Mouse (Mus musculus) forebrain, embryonic 11.5 days (tissue): ENCODE results near the gene Ctnnal1. TPM values are rescaled to one million over a fixed set of nuclear protein-coding genes. Genes with fewer than 3 reads are reported as not detected.

Source experiments
- ATAC-seq: fragments of 200-750 bp; cut with Nextera tagmentation; replicated peaks from 2 replicates; pipeline ENCODE4 v1.8.0; 2017; ENCODE audit warnings: moderate TSS enrichment; ENCODE audit not compliant: low FRiP score
- DNase-seq: peaks from one replicate; pipeline ENCODE4 v3.0.0-alpha.2; 2017; ENCODE audit warnings: low spot score
- H3K27ac ChIP-seq: fragments of 300-500 bp; sonication (generic); 2 replicates; pipeline ENCODE4 v1.5.1; 2014; ENCODE audit warnings: low read depth, low read length
- H3K27me3 ChIP-seq: fragments of 300-500 bp; sonication (generic); 2 replicates; pipeline ENCODE4 v1.6.1; 2014; ENCODE audit warnings: mild to moderate bottlenecking, low read length, mixed read lengths; ENCODE audit not compliant: control insufficient read depth, insufficient read depth
- H3K36me3 ChIP-seq: fragments of 300-500 bp; sonication (generic); 2 replicates; pipeline ENCODE4 v1.6.1; 2014; ENCODE audit warnings: mild to moderate bottlenecking, low read length, moderate library complexity, mixed read lengths; ENCODE audit not compliant: control insufficient read depth, insufficient read depth
- H3K4me1 ChIP-seq: fragments of 300-500 bp; sonication (generic); replicated peaks from 2 replicates; pipeline ENCODE4 v1.6.1; 2014; ENCODE audit warnings: low read length, mixed read lengths; ENCODE audit not compliant: control insufficient read depth, insufficient read depth
- H3K4me2 ChIP-seq: fragments of 300-500 bp; sonication (generic); 2 replicates; pipeline ENCODE4 v1.6.1; 2014; ENCODE audit warnings: low read depth, mild to moderate bottlenecking, low read length, moderate library complexity, mixed read lengths; ENCODE audit not compliant: severe bottlenecking
- H3K4me3 ChIP-seq: fragments of 300-500 bp; sonication (generic); 2 replicates; pipeline ENCODE4 v1.5.1; 2014; ENCODE audit warnings: low read depth, low read length
- H3K9ac ChIP-seq: fragments of 300-500 bp; sonication (generic); 2 replicates; pipeline ENCODE4 v1.6.1; 2014; ENCODE audit warnings: low read length
- H3K9me3 ChIP-seq: fragments of 300-500 bp; sonication (generic); 2 replicates; pipeline ENCODE4 v1.6.1; 2016; ENCODE audit warnings: low read length, mixed read lengths; ENCODE audit not compliant: control insufficient read depth
- WGBS: fragments of 180-500 bp; shearing (Covaris S2); extraction: QIAGEN DNeasy Blood & Tissue Kit; methylation state at CpG from one replicate; pipeline ENCODE4 v1.1.7; 2014; 5-methylcytosine and 5-hydroxymethylcytosine counted together
- polyA plus RNA-seq: library from polyadenylated mRNA; unstranded; fragments of >200 nt; fragmentation: Nextera tagmentation; extraction: Ambion mirVana; gene quantifications from 2 replicates; pipeline ENCODE4 v1.2.1, GENCODE M21; 2014

Ctnnal1 gene
- polyA plus RNA-seq, 1 experiment from 2014 or later = 36.8 TPM

GRCm38 (mm10) chr4:56899216-56899615 is 34.2 kb upstream of the Ctnnal1 start:
- peaks cover 6% of the 10 kb centered on the region; the same call in 1 of the 2 replicates for H3K36me3 ChIP-seq

GRCm38 (mm10) chr4:56897511-56897910 is 32.5 kb upstream of the Ctnnal1 start:
- H3K27ac ChIP-seq = no peak overlapping the region
- H3K9ac ChIP-seq = no peak overlapping the region
- H3K4me3 ChIP-seq = no peak overlapping the region
- no peaks in the 10 kb centered on the region for H3K4me1 ChIP-seq
- no peaks in the 10 kb centered on the region for H3K9me3 ChIP-seq
- WGBS = 79% methylated on average over 3 of the region's 3 CpGs
- no peak overlapping the region for H3K4me2 ChIP-seq
- no peaks in the 10 kb centered on the region for H3K27me3 ChIP-seq
- ATAC-seq (no peak), DNase-seq (no peak)
- H3K36me3 ChIP-seq = peaks cover 6% of the 10 kb centered on the region; the same call in 1 of the 2 replicates

More at GRCm38 (mm10) chr4:56899216-56899615, 34.2 kb upstream of the Ctnnal1 start:
- 92% methylated on average over 8 of the region's 8 CpGs for WGBS
- DNase-seq = no peak
- no peak overlapping the region for H3K27ac ChIP-seq
- no peak overlapping the region for H3K9ac ChIP-seq
- no peaks in the 10 kb centered on the region for H3K9me3 ChIP-seq
- no peak overlapping the region for H3K4me3 ChIP-seq
- no peak for ATAC-seq
- no peak overlapping the region for H3K4me2 ChIP-seq
- no peaks in the 10 kb centered on the region for H3K4me1 ChIP-seq
- H3K27me3 ChIP-seq = no peaks in the 10 kb centered on the region

- Histone ChIP-seq H3K9ac (no peak overlapping the region), H3K36me3 (peaks cover 2% of the 10 kb centered on the region; the same call in 1 of the 2 replicates), H3K27me3 (no peaks in the 10 kb centered on the region), H3K4me3 (no peak overlapping the region), H3K9me3 (no peaks in the 10 kb centered on the region), H3K4me2 (no peak overlapping the region), H3K27ac (no peak overlapping the region), H3K4me1 (no peaks in the 10 kb centered on the region)
- no peak for ATAC-seq
- DNase-seq = no peak
- WGBS = 93% methylated on average over 3 of the region's 3 CpGs
Observed at GRCm38 (mm10) chr4:56894196-56894595, 29.2 kb upstream of the Ctnnal1 start.

GRCm38 (mm10) chr4:56892501-56893115 is 27.6 kb upstream of the Ctnnal1 start:
- DNase-seq (no peak), ATAC-seq (no peak)
- Histone ChIP-seq H3K4me2 (no peak overlapping the region), H3K4me3 (no peak overlapping the region), H3K4me1 (no peaks in the 10 kb centered on the region), H3K36me3 (no peaks in the 10 kb centered on the region; the same call in 1 of the 2 replicates), H3K9ac (no peak overlapping the region), H3K27ac (no peak overlapping the region), H3K9me3 (no peaks in the 10 kb centered on the region), H3K27me3 (no peaks in the 10 kb centered on the region)
- WGBS = 91% methylated on average over 6 of the region's 6 CpGs

GRCm38 (mm10) chr4:56888483-56888882 is 23.5 kb upstream of the Ctnnal1 start:
- H3K9me3 ChIP-seq = no peaks in the 10 kb centered on the region
- no peak overlapping the region for H3K4me2 ChIP-seq
- H3K36me3 ChIP-seq = no peaks in the 10 kb centered on the region; the same call in none of the 2 replicates
- DNase-seq = no peak
- H3K27me3 ChIP-seq = no peaks in the 10 kb centered on the region
- no peaks in the 10 kb centered on the region for H3K4me1 ChIP-seq
- no peak for ATAC-seq
- no peak overlapping the region for H3K27ac ChIP-seq
- 92% methylated on average over 5 of the region's 5 CpGs for WGBS
- no peak overlapping the region for H3K9ac ChIP-seq
- no peak overlapping the region for H3K4me3 ChIP-seq

- Histone ChIP-seq H3K4me2 (no peak overlapping the region), H3K27ac (no peak overlapping the region), H3K36me3 (no peaks in the 10 kb centered on the region; the same call in none of the 2 replicates), H3K9ac (no peak overlapping the region), H3K27me3 (no peaks in the 10 kb centered on the region), H3K4me3 (no peak overlapping the region), H3K9me3 (no peaks in the 10 kb centered on the region), H3K4me1 (no peaks in the 10 kb centered on the region)
- DNase-seq (no peak), ATAC-seq (no peak)
- WGBS = 93% methylated on average over 6 of the region's 6 CpGs
Observed at GRCm38 (mm10) chr4:56886286-56886979, 21.4 kb upstream of the Ctnnal1 start.

GRCm38 (mm10) chr4:56880036-56880703 is 15.2 kb upstream of the Ctnnal1 start:
- WGBS = 93% methylated on average over 11 of the region's 11 CpGs
- no peak overlapping the region for H3K27ac ChIP-seq
- H3K4me1 ChIP-seq = no peaks in the 10 kb centered on the region
- DNase-seq (no peak), ATAC-seq (no peak)
- H3K4me3 ChIP-seq = no peak overlapping the region
- no peak overlapping the region for H3K9ac ChIP-seq
- no peaks in the 10 kb centered on the region for H3K27me3 ChIP-seq
- H3K36me3 ChIP-seq = peaks cover 3% of the 10 kb centered on the region; the same call in 1 of the 2 replicates
- H3K9me3 ChIP-seq = no peaks in the 10 kb centered on the region
- H3K4me2 ChIP-seq = no peak overlapping the region

GRCm38 (mm10) chr4:56878971-56879370 is 14.0 kb upstream of the Ctnnal1 start:
- no peaks in the 10 kb centered on the region for H3K27me3 ChIP-seq
- H3K27ac ChIP-seq = no peak overlapping the region
- no peak for ATAC-seq
- peaks cover 3% of the 10 kb centered on the region; the same call in 1 of the 2 replicates for H3K36me3 ChIP-seq
- H3K4me3 ChIP-seq = no peak overlapping the region
- no peaks in the 10 kb centered on the region for H3K9me3 ChIP-seq
- DNase-seq = no peak
- 97% methylated on average over 7 of the region's 7 CpGs for WGBS
- H3K4me2 ChIP-seq = no peak overlapping the region
- no peaks in the 10 kb centered on the region for H3K4me1 ChIP-seq
- H3K9ac ChIP-seq = no peak overlapping the region
